Mouse (Mus musculus) small intestine, adult 2 months (tissue): Measurements from ENCODE around the gene Spag4. TPM values are rescaled to one million over a fixed set of nuclear protein-coding genes. Genes with fewer than 3 reads are reported as not detected.

Source experiments
- H3K27ac ChIP-seq: fragments of 200-500 bp; 2 replicates; pipeline ENCODE4 v1.5.1; 2012; ENCODE audit warnings: low read depth, low read length, control low read depth, inconsistent platforms; ENCODE audit not compliant: insufficient read depth
- H3K27me3 ChIP-seq: fragments of 200-500 bp; 2 replicates; pipeline ENCODE4 v1.6.1; 2012; ENCODE audit warnings: mild to moderate bottlenecking, moderate library complexity, low read length, inconsistent platforms; ENCODE audit not compliant: control insufficient read depth, insufficient read depth
- H3K36me3 ChIP-seq: fragments of 200-500 bp; 2 replicates; pipeline ENCODE4 v1.6.1; 2012; ENCODE audit warnings: mild to moderate bottlenecking, low read length, control low read depth, inconsistent platforms; ENCODE audit not compliant: control insufficient read depth, insufficient read depth
- H3K4me1 ChIP-seq: fragments of 200-500 bp; 2 replicates; pipeline ENCODE4 v1.6.1; 2012; ENCODE audit warnings: low read length, inconsistent platforms, mixed read lengths; ENCODE audit not compliant: control insufficient read depth, insufficient read depth, insufficient read length
- H3K4me3 ChIP-seq: fragments of 200-500 bp; 2 replicates; pipeline ENCODE4 v1.5.1; 2012; ENCODE audit warnings: low read depth, mild to moderate bottlenecking, control low read depth, inconsistent platforms, low read length, moderate library complexity
- CTCF ChIP-seq: fragments of 200-500 bp; IDR thresholded peaks from 2 replicates; pipeline ENCODE4 v1.5.1; 2012; ENCODE audit warnings: low read depth, mild to moderate bottlenecking, control low read depth, inconsistent platforms, low read length, moderate library complexity, mixed read lengths; ENCODE audit not compliant: insufficient replicate concordance, insufficient read length; ENCODE audit errors: extremely low read depth
- POLR2A ChIP-seq: fragments of 200-500 bp; IDR thresholded peaks from 2 replicates; pipeline ENCODE4 v1.6.1; 2012; ENCODE audit warnings: low read depth, mild to moderate bottlenecking, control low read depth, inconsistent platforms, low read length, moderate library complexity
- WGBS: fragments of 180-500 bp; shearing (Covaris S2); methylation state at CpG from one replicate; pipeline ENCODE4 v1.1.7; 2018; 5-methylcytosine and 5-hydroxymethylcytosine counted together
- polyA plus RNA-seq: library from polyadenylated mRNA; depleted of rRNA; stranded (reverse); fragments of >200 nt; gene quantifications from 2 replicates; pipeline ENCODE4 v1.2.3, GENCODE M21; 2012

The Spag4 gene
- polyA plus RNA-seq, 1 experiment = 0.49 TPM

- no peak for TF ChIP-seq CTCF
- Histone ChIP-seq H3K27ac (no peak overlapping the region), H3K4me3 (no peak overlapping the region), H3K36me3 (peaks cover 51% of the 10 kb centered on the region), H3K4me1 (no peaks in the 10 kb centered on the region), H3K27me3 (no peaks in the 10 kb centered on the region)
- 83% methylated on average over 16 of the region's 16 CpGs for WGBS
These were observed 13.6 kb downstream of the Spag4 start for GRCm38 (mm10) chr2:156078421-156079182.

GRCm38 (mm10) chr2:156079183-156079560, 14.2 kb downstream of the Spag4 start:
- H3K27ac ChIP-seq = no peak overlapping the region
- no peak overlapping the region for H3K4me3 ChIP-seq
- H3K36me3 ChIP-seq = peaks cover 46% of the 10 kb centered on the region
- WGBS = 78% methylated on average over 8 of the region's 8 CpGs
- H3K4me1 ChIP-seq = no peaks in the 10 kb centered on the region
- TF ChIP-seq CTCF (no peak), POLR2A (no peak)
- no peaks in the 10 kb centered on the region for H3K27me3 ChIP-seq

GRCm38 (mm10) chr2:156079674-156080073, 14.7 kb downstream of the Spag4 start:
- H3K4me1 ChIP-seq = no peaks in the 10 kb centered on the region
- WGBS = 27% methylated on average over 4 of the region's 4 CpGs
- TF ChIP-seq POLR2A (no peak), CTCF (no peak)
- H3K36me3 ChIP-seq = peaks cover 42% of the 10 kb centered on the region
- H3K4me3 ChIP-seq = no peak overlapping the region
- H3K27me3 ChIP-seq = no peaks in the 10 kb centered on the region
- H3K27ac ChIP-seq = no peak overlapping the region

GRCm38 (mm10) chr2:156080391-156080790, 15.4 kb downstream of the Spag4 start:
- H3K4me3 ChIP-seq = no peak overlapping the region
- TF ChIP-seq CTCF (no peak), POLR2A (no peak)
- 85% methylated on average over 7 of the region's 7 CpGs for WGBS
- no peaks in the 10 kb centered on the region for H3K4me1 ChIP-seq
- no peak overlapping the region for H3K27ac ChIP-seq
- H3K36me3 ChIP-seq = peaks cover 36% of the 10 kb centered on the region
- H3K27me3 ChIP-seq = no peaks in the 10 kb centered on the region

- 0 out of 2 replicates have a peak, but pooled peaks cover under 1% of the 10 kb centered on the region for H3K36me3 ChIP-seq
- H3K4me3 ChIP-seq = no peak overlapping the region
- H3K27ac ChIP-seq = no peak overlapping the region
- TF ChIP-seq POLR2A (no peak), CTCF (no peak)
- WGBS = 83% methylated on average over 3 of the region's 3 CpGs
- H3K27me3 ChIP-seq = no peaks in the 10 kb centered on the region
- H3K4me1 ChIP-seq = no peaks in the 10 kb centered on the region
These were observed 19.6 kb downstream of the Spag4 start for GRCm38 (mm10) chr2:156084541-156084940.

GRCm38 (mm10) chr2:156087391-156088110, 22.6 kb downstream of the Spag4 start:
- TF ChIP-seq POLR2A (no peak), CTCF (no peak)
- Histone ChIP-seq H3K36me3 (peaks cover 7% of the 10 kb centered on the region), H3K27me3 (no peaks in the 10 kb centered on the region), H3K4me3 (no peak overlapping the region), H3K27ac (no peak overlapping the region), H3K4me1 (no peaks in the 10 kb centered on the region)
- 80% methylated on average over 7 of the region's 7 CpGs for WGBS

GRCm38 (mm10) chr2:156089799-156090198, 24.8 kb downstream of the Spag4 start:
- TF ChIP-seq CTCF (no peak), POLR2A (no peak)
- 88% methylated on average over 1 of the region's 1 CpGs for WGBS

GRCm38 (mm10) chr2:156091926-156092325, 27.0 kb downstream of the Spag4 start:
- H3K27ac ChIP-seq = no peak overlapping the region
- no peaks in the 10 kb centered on the region for H3K27me3 ChIP-seq
- TF ChIP-seq POLR2A (no peak), CTCF (no peak)
- H3K4me1 ChIP-seq = no peaks in the 10 kb centered on the region
- peaks cover 26% of the 10 kb centered on the region for H3K36me3 ChIP-seq
- H3K4me3 ChIP-seq = no peak overlapping the region
- 69% methylated on average over 5 of the region's 5 CpGs for WGBS

More at GRCm38 (mm10) chr2:156089799-156090198, 24.8 kb downstream of the Spag4 start:
- H3K36me3 ChIP-seq = peaks cover 10% of the 10 kb centered on the region
- H3K27me3 ChIP-seq = no peaks in the 10 kb centered on the region
- H3K27ac ChIP-seq = no peak overlapping the region
- H3K4me3 ChIP-seq = no peak overlapping the region
- H3K4me1 ChIP-seq = no peaks in the 10 kb centered on the region
